Mouse (Mus musculus) midbrain, embryonic 13.5 days (tissue): ENCODE measurements around the gene Ptpn3. TPM values are rescaled to one million over a fixed set of nuclear protein-coding genes. Genes with fewer than 3 reads are reported as not detected.

ENCODE experiments used
- ATAC-seq: fragments of 200-750 bp; cut with Nextera tagmentation; 2 replicates; pipeline ENCODE4 v1.8.0; 2017; ENCODE audit warnings: mild to moderate bottlenecking, moderate TSS enrichment, moderate library complexity
- H3K27ac ChIP-seq: fragments of 300-500 bp; sonication (generic); 2 replicates; pipeline ENCODE4 v1.5.1; 2015; ENCODE audit warnings: inconsistent platforms, mild to moderate bottlenecking, moderate library complexity
- H3K27me3 ChIP-seq: fragments of 300-500 bp; sonication (generic); 2 replicates; pipeline ENCODE4 v1.6.1; 2015; ENCODE audit warnings: mild to moderate bottlenecking, inconsistent platforms
- H3K36me3 ChIP-seq: fragments of 300-500 bp; sonication (generic); 2 replicates; pipeline ENCODE4 v1.6.1; 2015; ENCODE audit warnings: mild to moderate bottlenecking, inconsistent platforms
- H3K4me1 ChIP-seq: fragments of 300-500 bp; sonication (generic); replicated peaks from 2 replicates; pipeline ENCODE4 v1.6.1; 2015; ENCODE audit warnings: inconsistent platforms
- H3K4me2 ChIP-seq: fragments of 300-500 bp; sonication (generic); replicated peaks from 2 replicates; pipeline ENCODE4 v1.6.1; 2015; ENCODE audit warnings: moderate library complexity, mild to moderate bottlenecking, inconsistent platforms
- H3K4me3 ChIP-seq: fragments of 300-500 bp; sonication (generic); replicated peaks from 2 replicates; pipeline ENCODE4 v1.5.1; 2015; ENCODE audit warnings: mild to moderate bottlenecking, inconsistent platforms
- H3K9ac ChIP-seq: fragments of 300-500 bp; sonication (generic); replicated peaks from 2 replicates; pipeline ENCODE4 v1.6.1; 2015; ENCODE audit warnings: mild to moderate bottlenecking, inconsistent platforms
- H3K9me3 ChIP-seq: fragments of 300-500 bp; sonication (generic); 2 replicates; pipeline ENCODE4 v1.6.1; 2016; ENCODE audit warnings: mild to moderate bottlenecking, inconsistent platforms
- WGBS: fragments of 180-500 bp; shearing (Covaris S2); methylation state at CpG from one replicate; pipeline ENCODE4 v1.1.7; 2015; 5-methylcytosine and 5-hydroxymethylcytosine counted together
- polyA plus RNA-seq: library from polyadenylated mRNA; unstranded; fragments of >200 nt; fragmentation: Nextera tagmentation; extraction: Ambion mirVana; gene quantifications from 2 replicates; pipeline ENCODE4 v1.2.1, GENCODE M21; 2015

Gene Ptpn3
- polyA plus RNA-seq, 1 experiment from 2014 or later, result 1.5 TPM

DNA sequence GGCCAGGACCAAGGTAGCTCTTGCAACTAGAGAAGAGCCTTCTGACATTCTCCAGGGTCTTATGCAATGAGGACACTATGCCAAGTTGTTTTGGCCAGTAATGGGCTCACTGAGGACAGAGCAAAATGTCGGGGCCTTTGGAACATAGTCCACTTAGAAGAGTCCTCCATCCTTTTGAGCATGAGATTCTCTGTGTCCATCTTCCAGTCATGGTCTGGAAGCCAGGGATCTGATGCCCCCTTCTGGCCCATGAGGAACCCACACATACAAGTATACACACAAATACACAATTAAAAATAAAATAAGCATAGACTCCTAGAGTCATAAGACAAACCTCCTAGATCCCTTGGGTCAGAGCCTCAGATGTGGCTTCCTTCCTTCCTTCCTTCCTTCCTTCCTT is 120.1 kb downstream of the Ptpn3 start:
- H3K27me3 ChIP-seq, result no peaks in the 10 kb centered on the region
- no peaks in the 10 kb centered on the region for H3K36me3 ChIP-seq
- H3K4me1 ChIP-seq, result no peaks in the 10 kb centered on the region
- no peak overlapping the region for H3K27ac ChIP-seq
- H3K4me3 ChIP-seq, result no peak overlapping the region
- H3K4me2 ChIP-seq, result no peak overlapping the region
- WGBS, result 80% methylated on average over 1 of the region's 1 CpGs
- H3K9me3 ChIP-seq, result no peaks in the 10 kb centered on the region
- no peak for ATAC-seq
- H3K9ac ChIP-seq, result no peak overlapping the region

DNA sequence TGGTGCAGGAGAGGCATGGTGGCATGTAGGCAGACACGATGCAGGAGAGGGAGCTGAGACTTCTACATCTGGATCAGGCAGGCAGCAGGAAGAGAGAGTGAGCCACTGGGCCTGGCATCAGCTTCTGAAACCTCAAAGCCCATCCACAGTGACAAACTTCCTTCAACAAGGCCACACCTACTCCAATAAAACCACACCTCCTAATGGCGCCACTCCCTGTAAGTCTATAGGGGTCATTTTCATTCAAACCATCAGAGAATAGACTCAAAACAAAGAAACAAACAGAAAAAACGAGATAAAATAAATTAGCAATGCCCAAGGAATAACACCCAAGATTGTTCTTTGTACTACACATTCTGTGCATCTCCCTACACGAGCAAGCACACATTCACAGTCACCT is 122.8 kb downstream of the Ptpn3 start:
- Histone ChIP-seq H3K27me3 (no peaks in the 10 kb centered on the region), H3K36me3 (no peaks in the 10 kb centered on the region), H3K27ac (no peak overlapping the region), H3K4me1 (no peaks in the 10 kb centered on the region), H3K4me2 (no peak overlapping the region), H3K4me3 (no peak overlapping the region), H3K9ac (no peak overlapping the region), H3K9me3 (no peaks in the 10 kb centered on the region)
- WGBS, result 78% methylated on average over 4 of the region's 4 CpGs
- no peak for ATAC-seq

DNA sequence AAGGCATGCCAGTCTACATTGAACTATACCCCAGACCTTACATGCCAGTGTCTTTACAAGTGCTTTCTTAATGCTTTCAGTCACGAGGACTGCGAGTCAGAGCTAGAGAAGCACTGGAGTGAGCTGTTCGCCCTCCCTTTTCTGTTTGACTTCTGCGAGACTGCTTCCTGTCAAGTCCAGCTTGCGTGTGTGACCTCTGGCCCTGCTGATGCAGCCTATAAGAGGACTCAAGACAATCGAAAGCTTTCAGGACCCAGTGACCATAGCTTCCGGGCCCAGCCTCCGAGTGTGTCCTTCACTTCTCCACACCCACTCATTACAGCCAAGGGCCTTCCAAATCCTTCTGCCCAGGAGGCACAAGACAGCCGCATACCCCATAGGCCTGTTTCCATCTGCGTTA is 126.3 kb downstream of the Ptpn3 start:
- WGBS, result 74% methylated on average over 10 of the region's 10 CpGs
- H3K27me3 ChIP-seq, result no peaks in the 10 kb centered on the region
- ATAC-seq, result no peak

DNA sequence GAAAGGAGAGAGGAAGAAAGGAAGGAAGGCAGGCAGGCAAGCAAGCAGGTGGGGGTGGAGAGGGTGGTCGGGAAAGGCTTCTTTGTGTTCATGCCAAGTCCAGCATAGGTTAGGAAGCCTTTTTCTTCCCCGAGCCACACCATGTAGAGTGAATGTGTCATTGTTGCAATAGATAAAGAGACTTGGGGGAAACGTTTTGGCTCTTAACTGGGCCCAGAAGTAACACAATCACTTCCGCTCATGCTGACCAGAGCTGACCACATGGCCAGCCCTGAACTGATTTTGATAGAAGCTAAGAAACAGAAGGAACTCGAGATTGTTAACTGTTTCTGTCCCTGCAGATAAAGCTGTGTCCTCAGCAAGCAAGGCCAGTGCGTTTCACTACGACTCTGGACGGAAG is 128.8 kb downstream of the Ptpn3 start:
- Histone ChIP-seq H3K4me2 (no peak overlapping the region), H3K9ac (no peak overlapping the region), H3K27me3 (no peaks in the 10 kb centered on the region), H3K4me3 (no peak overlapping the region), H3K4me1 (no peaks in the 10 kb centered on the region), H3K9me3 (no peaks in the 10 kb centered on the region), H3K36me3 (no peaks in the 10 kb centered on the region), H3K27ac (no peak overlapping the region)
- no peak for ATAC-seq
- 64% methylated on average over 8 of the region's 8 CpGs for WGBS

More for the DNA sequence above, 126.3 kb downstream of the Ptpn3 start:
- H3K27ac ChIP-seq, result no peak overlapping the region
- no peak overlapping the region for H3K4me2 ChIP-seq
- no peaks in the 10 kb centered on the region for H3K4me1 ChIP-seq
- no peaks in the 10 kb centered on the region for H3K9me3 ChIP-seq
- no peak overlapping the region for H3K4me3 ChIP-seq
- no peak overlapping the region for H3K9ac ChIP-seq
- H3K36me3 ChIP-seq, result no peaks in the 10 kb centered on the region

DNA sequence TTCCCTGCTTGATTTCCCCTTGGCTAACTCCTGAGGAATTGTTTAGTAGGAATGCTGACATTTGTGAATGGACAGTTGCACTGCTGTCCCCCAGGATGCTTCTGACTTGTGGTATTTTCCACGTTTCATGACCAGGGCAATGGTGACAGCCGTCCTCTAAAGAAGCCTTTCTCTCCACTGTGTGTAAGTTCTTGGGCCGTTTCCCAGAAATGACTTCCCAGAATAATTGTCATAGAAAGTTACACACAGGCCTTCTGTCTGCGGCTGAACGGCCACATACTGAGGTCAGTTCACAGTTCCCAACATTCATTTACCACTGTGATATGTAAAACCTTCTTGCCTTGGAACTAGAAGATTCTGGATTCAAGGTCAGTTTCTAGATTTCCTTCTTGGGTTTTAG is 129.8 kb downstream of the Ptpn3 start:
- no peak overlapping the region for H3K4me2 ChIP-seq
- H3K27ac ChIP-seq, result no peak overlapping the region
- H3K9me3 ChIP-seq, result no peaks in the 10 kb centered on the region
- WGBS, result 75% methylated on average over 5 of the region's 5 CpGs
- H3K9ac ChIP-seq, result no peak overlapping the region
- no peak for ATAC-seq
- no peak overlapping the region for H3K4me3 ChIP-seq
- H3K27me3 ChIP-seq, result no peaks in the 10 kb centered on the region
- no peaks in the 10 kb centered on the region for H3K4me1 ChIP-seq
- H3K36me3 ChIP-seq, result no peaks in the 10 kb centered on the region

DNA sequence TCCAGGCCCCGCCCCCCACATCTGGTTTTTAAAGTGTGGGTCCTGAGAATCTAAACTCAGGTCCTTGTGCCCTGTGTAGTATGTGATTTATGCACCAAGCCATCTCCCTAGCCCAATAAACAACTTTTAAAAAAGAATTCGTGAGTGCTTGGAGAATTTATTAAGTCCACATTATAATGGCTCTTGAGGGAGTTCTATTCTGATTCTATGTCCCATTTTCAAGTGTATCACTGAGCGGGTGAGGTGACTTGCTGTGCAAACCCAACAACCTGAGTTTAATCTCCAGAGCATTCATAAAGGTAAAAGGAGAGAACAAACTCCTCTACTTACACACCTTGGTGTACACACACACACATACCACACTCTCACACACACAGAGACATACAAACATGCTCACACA is 133.0 kb downstream of the Ptpn3 start:
- 83% methylated on average over 3 of the region's 3 CpGs for WGBS

DNA sequence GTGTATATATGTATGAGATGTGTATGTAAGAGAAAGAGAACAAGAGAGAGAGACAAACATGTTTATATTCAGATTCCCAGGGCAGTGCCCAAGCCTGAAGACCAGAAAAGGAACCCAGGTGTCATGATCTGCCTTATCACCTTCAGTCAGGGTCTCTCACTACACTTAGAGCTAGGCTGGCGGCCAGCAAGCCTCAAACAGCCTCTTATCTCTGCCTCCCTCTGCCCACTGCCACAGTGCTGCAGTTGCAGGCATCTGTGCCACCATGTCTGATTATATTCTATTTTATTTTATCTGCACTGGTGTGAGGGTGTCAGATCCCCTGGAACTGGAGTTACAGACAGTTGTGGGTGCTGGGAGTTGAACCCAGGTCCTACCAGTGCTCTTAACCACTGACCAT is 133.4 kb downstream of the Ptpn3 start:
- no peaks in the 10 kb centered on the region for H3K27me3 ChIP-seq
- H3K4me2 ChIP-seq, result no peak overlapping the region
- no peak for ATAC-seq
- WGBS, result 78% methylated on average over 1 of the region's 1 CpGs
- no peaks in the 10 kb centered on the region for H3K9me3 ChIP-seq
- H3K36me3 ChIP-seq, result no peaks in the 10 kb centered on the region
- no peak overlapping the region for H3K4me3 ChIP-seq
- no peak overlapping the region for H3K27ac ChIP-seq
- H3K4me1 ChIP-seq, result peaks cover 4% of the 10 kb centered on the region; the same call in 1 of the 2 replicates
- H3K9ac ChIP-seq, result no peak overlapping the region

More for the DNA sequence above, 133.0 kb downstream of the Ptpn3 start:
- Histone ChIP-seq H3K9me3 (no peaks in the 10 kb centered on the region), H3K4me2 (no peak overlapping the region), H3K4me1 (peaks cover under 1% of the 10 kb centered on the region; the same call in 1 of the 2 replicates), H3K27ac (no peak overlapping the region), H3K4me3 (no peak overlapping the region), H3K27me3 (no peaks in the 10 kb centered on the region), H3K36me3 (no peaks in the 10 kb centered on the region), H3K9ac (no peak overlapping the region)
- ATAC-seq, result no peak

DNA sequence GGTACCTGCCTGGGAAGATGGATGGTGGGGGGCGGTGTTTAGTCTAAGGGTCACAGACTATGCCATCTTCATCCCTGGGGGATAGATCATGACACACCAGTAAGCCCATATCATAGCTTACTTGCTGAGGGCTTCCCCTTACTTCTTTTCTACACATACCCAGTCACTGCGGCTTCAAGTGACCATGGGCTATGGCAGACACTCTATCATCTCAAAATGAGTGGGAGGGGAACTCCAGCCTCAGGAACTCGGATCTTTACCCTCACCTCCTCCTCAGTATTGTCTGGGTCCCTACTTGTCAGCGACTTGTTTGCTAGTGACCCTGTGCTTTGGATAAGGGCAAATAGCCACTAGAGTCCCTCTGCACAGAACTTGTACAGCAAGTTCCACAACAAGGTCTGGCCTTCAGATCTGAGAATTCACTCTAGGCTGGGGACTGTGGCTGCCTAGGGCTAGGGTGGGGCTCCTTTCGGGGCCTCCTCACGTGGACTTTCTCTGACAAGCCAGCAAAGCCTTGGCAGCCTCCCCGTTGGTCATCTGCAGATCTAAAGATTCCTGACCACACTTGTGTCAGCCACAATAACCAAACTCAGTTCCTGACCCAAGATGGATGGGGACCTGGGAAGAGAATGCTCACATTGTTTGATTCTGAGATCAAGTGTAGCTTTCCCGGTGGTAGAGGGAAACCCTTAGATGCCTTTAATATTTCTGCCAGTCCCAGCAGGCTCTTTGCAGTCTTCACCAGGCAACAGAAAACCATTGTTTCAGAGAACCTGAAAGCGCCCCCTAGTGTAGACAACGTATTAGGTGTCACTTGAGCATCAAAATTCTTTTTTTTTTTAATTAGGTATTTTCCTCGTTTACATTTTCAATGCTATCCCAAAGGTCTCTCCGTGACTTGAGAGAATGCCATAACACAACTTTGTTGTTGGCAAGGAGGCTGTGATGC is 134.4 kb downstream of the Ptpn3 start:
- ATAC-seq, result no peak
- H3K9ac ChIP-seq, result no peak overlapping the region
- H3K27me3 ChIP-seq, result no peaks in the 10 kb centered on the region
- peaks cover 13% of the 10 kb centered on the region; the same call in 1 of the 2 replicates for H3K4me1 ChIP-seq
- no peaks in the 10 kb centered on the region for H3K9me3 ChIP-seq
- WGBS, result 62% methylated on average over 12 of the region's 12 CpGs
- H3K27ac ChIP-seq, result no peak overlapping the region
- no peaks in the 10 kb centered on the region for H3K36me3 ChIP-seq
- H3K4me3 ChIP-seq, result no peak overlapping the region
- no peak overlapping the region for H3K4me2 ChIP-seq

DNA sequence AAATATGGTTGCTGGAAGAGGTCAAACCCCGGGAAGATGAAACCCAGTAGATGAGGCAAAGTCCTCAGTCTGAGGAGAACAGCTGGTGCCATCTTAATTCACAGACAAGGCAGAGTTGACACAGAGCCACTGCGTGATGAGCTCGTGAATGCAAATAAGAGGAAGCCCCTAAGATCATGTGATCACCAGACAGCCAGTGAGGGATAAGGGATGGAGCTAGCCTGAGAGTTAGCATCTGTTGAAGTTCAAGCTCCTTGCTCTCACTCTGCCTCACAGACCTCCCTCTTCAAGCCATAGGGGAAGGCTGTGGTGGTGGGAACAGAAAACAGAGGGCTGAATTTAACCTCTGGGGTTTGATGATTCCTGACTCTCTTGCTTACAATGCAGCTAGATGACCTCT is 136.0 kb downstream of the Ptpn3 start:
- Histone ChIP-seq H3K9me3 (no peaks in the 10 kb centered on the region), H3K27me3 (no peaks in the 10 kb centered on the region), H3K27ac (no peak overlapping the region), H3K36me3 (no peaks in the 10 kb centered on the region), H3K4me2 (no peak overlapping the region), H3K4me3 (no peak overlapping the region), H3K4me1 (peaks cover 13% of the 10 kb centered on the region; the same call in 1 of the 2 replicates), H3K9ac (no peak overlapping the region)
- 62% methylated on average over 3 of the region's 3 CpGs for whole genome bisulfite sequencing
- ATAC-seq, result no peak

DNA sequence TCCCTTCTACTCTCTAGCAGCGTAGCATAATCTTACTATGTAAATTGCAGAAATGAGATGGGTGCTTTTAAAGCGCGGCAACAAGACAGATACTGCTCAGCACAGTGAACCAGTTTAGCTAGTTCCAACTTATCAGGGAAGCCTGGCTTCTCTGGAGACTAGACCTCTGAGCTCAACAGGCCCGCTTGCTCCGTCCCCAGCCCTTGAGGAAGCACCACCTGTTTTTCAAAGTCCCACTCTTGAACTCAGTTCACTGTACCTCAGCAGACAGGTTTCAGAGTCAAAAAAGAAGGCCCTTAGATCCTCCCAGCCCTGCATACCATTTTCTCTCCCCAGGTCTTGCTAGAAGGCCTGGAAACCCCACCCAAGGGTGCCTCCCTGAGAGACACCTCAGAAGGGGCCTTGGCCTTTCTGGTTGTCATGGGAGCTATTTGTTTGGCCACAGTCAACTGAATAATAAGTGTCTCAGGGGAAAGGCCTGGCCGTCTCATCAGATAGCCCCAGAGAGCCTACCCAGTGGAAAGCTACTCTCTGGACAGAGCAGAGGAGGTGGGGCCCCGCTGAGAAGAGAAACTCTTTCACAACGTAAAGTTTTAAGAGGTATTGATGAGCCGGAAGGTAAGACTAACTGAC is 136.9 kb downstream of the Ptpn3 start:
- 89% methylated on average over 9 of the region's 9 CpGs for WGBS
- H3K4me3 ChIP-seq, result no peak overlapping the region
- H3K9me3 ChIP-seq, result no peaks in the 10 kb centered on the region
- no peak overlapping the region for H3K9ac ChIP-seq
- H3K4me2 ChIP-seq, result no peak overlapping the region
- no peak overlapping the region for H3K27ac ChIP-seq
- no peak for ATAC-seq
- peaks cover 13% of the 10 kb centered on the region; the same call in 1 of the 2 replicates for H3K4me1 ChIP-seq
- no peaks in the 10 kb centered on the region for H3K27me3 ChIP-seq
- no peaks in the 10 kb centered on the region for H3K36me3 ChIP-seq

DNA sequence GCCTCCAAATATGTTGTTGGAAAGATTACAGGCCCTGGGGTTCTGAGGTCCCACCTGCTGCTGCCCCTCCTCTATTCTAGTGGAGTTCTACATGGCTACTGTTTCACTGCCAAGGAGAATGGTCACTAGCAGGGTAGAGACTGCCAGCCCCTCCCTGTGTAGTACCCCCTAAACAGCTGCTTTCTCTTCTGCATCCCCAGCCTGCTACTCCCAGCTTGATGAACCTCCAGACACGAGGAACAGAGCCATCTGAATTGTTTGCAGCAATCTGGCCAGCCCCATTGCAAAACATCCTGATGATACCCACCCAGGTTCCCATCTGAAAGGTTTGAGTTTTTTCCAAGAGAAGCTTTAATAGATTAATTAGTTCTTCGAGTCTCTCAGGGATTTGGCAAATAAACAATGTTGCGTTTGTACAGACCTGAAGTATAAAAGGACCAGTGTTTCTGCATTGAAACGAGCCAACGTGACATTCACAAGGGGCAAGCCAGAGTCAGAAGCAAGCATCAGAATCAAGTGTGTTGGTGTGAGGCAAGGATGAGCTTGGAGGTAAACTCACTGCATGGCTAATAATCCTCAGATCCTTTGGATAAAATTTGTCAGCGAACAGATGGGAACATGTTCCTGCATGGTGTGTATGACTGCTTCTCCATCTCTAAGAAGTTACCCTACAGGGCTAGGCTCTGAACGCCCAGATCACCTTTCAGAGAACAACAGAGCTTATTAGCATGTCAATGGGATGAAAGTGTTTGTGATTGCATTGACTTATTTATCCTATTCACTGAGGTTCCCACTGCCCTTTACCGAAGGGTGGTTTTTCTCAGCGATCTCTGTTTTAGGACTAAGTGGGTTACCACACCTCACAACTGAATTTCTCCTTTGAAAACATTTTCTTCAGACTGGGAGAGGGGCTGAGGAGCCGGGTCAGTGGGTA is 138.6 kb downstream of the Ptpn3 start:
- WGBS, result 23% methylated on average over 10 of the region's 10 CpGs
- ATAC-seq, result peak; percentile 77; the same call in 1 of the 2 replicates
- peaks cover 13% of the 10 kb centered on the region; the same call in 1 of the 2 replicates for H3K4me1 ChIP-seq
- H3K4me3 ChIP-seq, result no peak overlapping the region
- no peaks in the 10 kb centered on the region for H3K36me3 ChIP-seq
- no peaks in the 10 kb centered on the region for H3K9me3 ChIP-seq
- no peak overlapping the region for H3K27ac ChIP-seq
- H3K27me3 ChIP-seq, result no peaks in the 10 kb centered on the region
- H3K4me2 ChIP-seq, result no peak overlapping the region
- no peak overlapping the region for H3K9ac ChIP-seq
